Mouse (Mus musculus) intestine, embryonic 15.5 days (tissue): ENCODE results near the gene Rnase12. TPM values are rescaled to one million over a fixed set of nuclear protein-coding genes. Genes with fewer than 3 reads are reported as not detected.

ENCODE experiments used
- ATAC-seq: fragments of 200-750 bp; cut with Nextera tagmentation; 2 replicates; pipeline ENCODE4 v1.8.0; 2017; ENCODE audit warnings: moderate TSS enrichment, moderate library complexity
- H3K27ac ChIP-seq: fragments of 300-500 bp; sonication (generic); 2 replicates; pipeline ENCODE4 v1.5.1; 2015; ENCODE audit warnings: mild to moderate bottlenecking, inconsistent platforms
- H3K27me3 ChIP-seq: fragments of 300-500 bp; sonication (generic); replicated peaks from 2 replicates; pipeline ENCODE4 v1.6.1; 2015; ENCODE audit warnings: inconsistent platforms
- H3K36me3 ChIP-seq: fragments of 300-500 bp; sonication (generic); 2 replicates; pipeline ENCODE4 v1.6.1; 2015; ENCODE audit warnings: inconsistent platforms
- H3K4me1 ChIP-seq: fragments of 300-500 bp; sonication (generic); replicated peaks from 2 replicates; pipeline ENCODE4 v1.6.1; 2015; ENCODE audit warnings: inconsistent platforms
- H3K4me2 ChIP-seq: fragments of 300-500 bp; sonication (generic); replicated peaks from 2 replicates; pipeline ENCODE4 v1.6.1; 2015; ENCODE audit warnings: mild to moderate bottlenecking, inconsistent platforms
- H3K4me3 ChIP-seq: fragments of 300-500 bp; sonication (generic); replicated peaks from 2 replicates; pipeline ENCODE4 v1.5.1; 2015; ENCODE audit warnings: inconsistent platforms
- H3K9ac ChIP-seq: fragments of 300-500 bp; sonication (generic); 2 replicates; pipeline ENCODE4 v1.6.1; 2015; ENCODE audit warnings: inconsistent platforms
- H3K9me3 ChIP-seq: fragments of 300-500 bp; sonication (generic); 2 replicates; pipeline ENCODE4 v1.6.1; 2016; ENCODE audit warnings: inconsistent platforms
- WGBS: fragments of 180-500 bp; shearing (Covaris S2); methylation state at CpG from one replicate; pipeline ENCODE4 v1.1.7; 2015; 5-methylcytosine and 5-hydroxymethylcytosine counted together
- polyA plus RNA-seq: library from polyadenylated mRNA; unstranded; fragments of >200 nt; fragmentation: Nextera tagmentation; extraction: Ambion mirVana; gene quantifications from 2 replicates; pipeline ENCODE4 v1.2.1, GENCODE M21; 2015

Gene Rnase12
- polyA plus RNA-seq, 1 experiment from 2014 or later, result 0.48 TPM

DNA sequence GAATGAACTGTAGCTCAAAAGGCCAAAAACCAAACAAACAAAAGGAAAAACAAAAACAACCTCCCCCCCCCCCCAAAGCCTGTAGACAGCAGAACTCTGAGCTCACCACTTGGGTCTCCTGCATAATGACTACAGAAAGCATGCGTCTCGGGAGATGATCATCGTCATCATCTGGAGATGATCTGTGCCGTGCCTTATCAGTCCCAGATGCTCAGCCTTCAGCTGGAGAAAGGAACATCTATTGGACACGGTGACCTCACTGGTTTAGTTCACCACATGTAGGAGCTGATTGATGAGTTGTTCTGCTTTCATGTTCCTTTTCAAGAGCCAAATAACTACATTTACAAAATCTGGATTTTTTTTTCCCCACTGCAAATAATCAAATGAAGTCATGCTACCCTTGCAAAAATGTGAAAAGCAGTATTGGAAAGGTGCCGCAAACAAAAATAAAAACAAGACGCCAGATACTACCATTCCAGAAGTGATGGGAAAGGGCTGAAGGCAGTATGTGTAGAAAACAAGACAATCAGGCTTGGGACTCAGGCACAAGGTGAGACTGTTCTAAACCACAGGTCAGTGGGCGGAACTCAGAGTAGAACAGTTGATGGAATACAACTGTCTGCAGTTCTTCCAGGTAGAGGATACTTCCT lies 50.2 kb downstream of the Rnase12 start, which contains the start of gene Rnase10:
TSS of gene Rnase10 (plus strand) at position 600 of the 650 bp plus-strand sequence.
- 74% methylated on average over 8 of the region's 8 CpGs for WGBS
- Histone ChIP-seq H3K9ac (no peak within 1 kb of the TSS), H3K36me3 (no peaks in the 10 kb centered on the region), H3K4me1 (0 out of 2 replicates have a peak, but pooled peaks cover 3% of the 10 kb centered on the region), H3K4me2 (no peak within 1 kb of the TSS; the same call in 1 of the 2 replicates), H3K4me3 (no peak within 1 kb of the TSS), H3K9me3 (no peaks in the 10 kb centered on the region), H3K27me3 (no peaks in the 10 kb centered on the region), H3K27ac (peak within 1 kb of the TSS; percentile 85)
- 0 out of 2 replicates have a peak, but pooled peaks have one; percentile 10 for ATAC-seq

Other genes starting within 250 kb of the Rnase12 start
- gene Ccnb1ip1, start 249.9 kb downstream of the Rnase12 start, polyA plus RNA-seq, result not detected in 2 replicates
- gene Parp2, start 249.8 kb downstream of the Rnase12 start, polyA plus RNA-seq, result 57.1 and 59.2 TPM in 2 replicates
- gene Tep1, start 187.1 kb downstream of the Rnase12 start, polyA plus RNA-seq, result 10.4 and 13.3 TPM in 2 replicates
- gene Klhl33, start 160.2 kb downstream of the Rnase12 start, polyA plus RNA-seq, result 0.23 and 0.29 TPM in 2 replicates
- gene Osgep, start 132.8 kb downstream of the Rnase12 start, polyA plus RNA-seq, result 134 and 136 TPM in 2 replicates
- 236 and 265 TPM in 2 replicates for gene Apex1, start 132.7 kb downstream of the Rnase12 start, polyA plus RNA-seq
- 65.5 and 67.5 TPM in 2 replicates for gene Pip4p1, start 126.8 kb downstream of the Rnase12 start, polyA plus RNA-seq
- 96.6 and 99.1 TPM in 2 replicates for gene Pnp, start 126.6 kb downstream of the Rnase12 start, polyA plus RNA-seq
- gene Gm49342, start 113.1 kb downstream of the Rnase12 start, polyA plus RNA-seq, result not detected in 2 replicates
- gene Pnp2, start 101.7 kb downstream of the Rnase12 start, polyA plus RNA-seq, result 2.6 and 3.0 TPM in 2 replicates
- 0.33 and 0.43 TPM in 2 replicates for gene Rnase10, start 49.9 kb downstream of the Rnase12 start, polyA plus RNA-seq
- gene Rnase9, start 15.8 kb downstream of the Rnase12 start, polyA plus RNA-seq, result not detected in 2 replicates
- gene Rnase11, start 7.5 kb downstream of the Rnase12 start, polyA plus RNA-seq, result not detected in 2 replicates
- not detected in 2 replicates for gene Olfr750, start 16.8 kb upstream of the Rnase12 start, polyA plus RNA-seq
- gene Rnase4, start 33.4 kb upstream of the Rnase12 start, polyA plus RNA-seq, result 209 and 240 TPM in 2 replicates
- 51.6 and 73.0 TPM in 2 replicates for gene Ang, start 33.5 kb upstream of the Rnase12 start, polyA plus RNA-seq
- gene Eddm3b, start 56.8 kb upstream of the Rnase12 start, polyA plus RNA-seq, result not detected in 2 replicates
- 1.3 and 2.0 TPM in 2 replicates for gene Rnase6, start 66.2 kb upstream of the Rnase12 start, polyA plus RNA-seq
- gene Rnase1, start 89.1 kb upstream of the Rnase12 start, polyA plus RNA-seq, result 27.9 and 88.1 TPM in 2 replicates
- not detected in 2 replicates for gene Rnase2b, start 104.6 kb upstream of the Rnase12 start, polyA plus RNA-seq
- not detected in 2 replicates for gene Ang2, start 141.5 kb upstream of the Rnase12 start, polyA plus RNA-seq
- not detected in 2 replicates for gene Ear14, start 145.7 kb upstream of the Rnase12 start, polyA plus RNA-seq
- gene Rnase2a, start 198.5 kb upstream of the Rnase12 start, polyA plus RNA-seq, result not detected in 2 replicates